Mouse (Mus musculus) kidney, postnatal 4 days (tissue): ENCODE measurements around the gene Tbx6.
A peak's percentile ranks its signal among the peaks of the same experiment; 100 is the strongest.

Experiments
- DNase-seq, 2 experiments: peaks; one replicate each; pipeline ENCODE4 v3.0.0; 2021; ENCODE audit warnings: mixed read lengths in 2 of 2

The Tbx6 gene

GRCm38 (mm10) chr7:126795387-126796317 is 14.4 kb downstream of the Tbx6 start:
- no peak for DNase-seq

- peak; percentile 61 to 70 for DNase-seq
These were observed 15.2 kb downstream of the Tbx6 start for GRCm38 (mm10) chr7:126796350-126796932.

GRCm38 (mm10) chr7:126797411-126798126 is 16.3 kb downstream of the Tbx6 start, which contains the start of gene Fam57b:
TSS of gene Fam57b (plus strand) at chr7:126797668.
- DNase-seq, result peak in 1 of 2 experiments; percentile 40

- DNase-seq, result peak in 1 of 2 experiments; percentile 55
These were observed 17.1 kb downstream of the Tbx6 start for GRCm38 (mm10) chr7:126798127-126799049.

- peak; percentile 97 to 98 for DNase-seq
These were observed 17.8 kb downstream of the Tbx6 start for GRCm38 (mm10) chr7:126799050-126799467.

GRCm38 (mm10) chr7:126799468-126800268 is 18.4 kb downstream of the Tbx6 start:
- peak in 1 of 2 experiments; percentile 51 for DNase-seq

- no peak for DNase-seq
These were observed 19.2 kb downstream of the Tbx6 start for GRCm38 (mm10) chr7:126800269-126801056.

- DNase-seq, result no peak
These were observed 19.8 kb downstream of the Tbx6 start for GRCm38 (mm10) chr7:126801057-126801422.

GRCm38 (mm10) chr7:126802134-126802889 is 21.0 kb downstream of the Tbx6 start:
- DNase-seq, result no peak

- no peak for DNase-seq
These were observed 21.9 kb downstream of the Tbx6 start for GRCm38 (mm10) chr7:126803181-126803580.

- no peak for DNase-seq
These were observed 22.5 kb downstream of the Tbx6 start for GRCm38 (mm10) chr7:126803751-126804150.

GRCm38 (mm10) chr7:126806956-126807355 is 25.7 kb downstream of the Tbx6 start:
- DNase-seq, result no peak

- no peak for DNase-seq
These were observed 26.1 kb downstream of the Tbx6 start for GRCm38 (mm10) chr7:126807405-126807804.

GRCm38 (mm10) chr7:126808703-126809455 is 27.6 kb downstream of the Tbx6 start:
- DNase-seq, result peak; percentile 91 to 93

- no peak for DNase-seq
These were observed 28.6 kb downstream of the Tbx6 start for GRCm38 (mm10) chr7:126809723-126810369.

GRCm38 (mm10) chr7:126815726-126816222 is 34.5 kb downstream of the Tbx6 start:
- no peak for DNase-seq

- DNase-seq, result no peak
These were observed 35.2 kb downstream of the Tbx6 start for GRCm38 (mm10) chr7:126816494-126816893.

- DNase-seq, result no peak
These were observed 36.3 kb downstream of the Tbx6 start for GRCm38 (mm10) chr7:126817595-126817994.
